8 mouse cellular contexts compared by ENCODE assay signal in the genomic region with DNA sequence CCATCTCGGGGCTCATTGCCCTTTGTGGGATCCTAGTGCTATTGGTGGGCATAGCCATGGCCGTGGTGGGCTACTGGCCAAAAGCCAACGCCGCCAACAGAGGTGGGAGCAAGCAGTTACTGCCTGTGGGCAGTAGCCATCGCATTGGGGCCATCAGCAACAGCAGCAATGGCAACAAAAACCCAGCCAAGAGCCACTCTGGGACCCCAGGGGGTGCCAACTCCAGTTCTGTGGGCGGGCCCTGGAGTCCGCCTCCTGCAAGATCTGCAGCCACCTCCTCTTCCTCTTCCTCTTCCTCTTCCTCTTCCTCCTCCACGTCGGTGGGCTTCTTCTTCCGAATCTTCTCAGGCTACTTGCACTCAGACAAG. TPM values are rescaled to one million over a fixed set of nuclear protein-coding genes. Genes with fewer than 3 reads are reported as not detected.
A peak's percentile ranks its signal among the peaks of the same experiment; 100 is the strongest.
DNase-seq lines count a peak whose midpoint lies in the region; ATAC-seq and TF ChIP-seq lines count a peak whose summit lies in the region.

No protein-coding gene starts in this region.

- H3K27ac ChIP-seq in kidney, embryonic 14.5 days (ENCODE audit: low read depth, low read length) = no peak overlapping the region
- no peak overlapping the region for H3K27ac ChIP-seq in embryonic facial prominence, embryonic 10.5 days (replicated peaks)
- no peak overlapping the region for H3K27ac ChIP-seq in forebrain, postnatal 0 days (ENCODE audit: low read depth, low read length)
- no peak overlapping the region for H3K27ac ChIP-seq in midbrain, embryonic 13.5 days

- no peak for ATAC-seq in kidney, embryonic 14.5 days (ENCODE audit: low FRiP score, low TSS enrichment)
- no peak for ATAC-seq in forebrain, postnatal 0 days
- no peak for ATAC-seq in midbrain, embryonic 13.5 days

- H3K4me3 ChIP-seq in kidney, embryonic 14.5 days (ENCODE audit: low read length) = peak overlapping the region; percentile 53
- H3K4me3 ChIP-seq in embryonic facial prominence, embryonic 10.5 days = peak overlapping the region; percentile 68
- peak overlapping the region; percentile 47 for H3K4me3 ChIP-seq in forebrain, postnatal 0 days (ENCODE audit: low read depth, low read length)
- H3K4me3 ChIP-seq in midbrain, embryonic 13.5 days (replicated peaks) = peak overlapping the region; percentile 54

- H3K4me1 ChIP-seq in kidney, embryonic 14.5 days (ENCODE audit: control insufficient read depth, insufficient read depth, low read length) = peaks cover 23% of the 10 kb centered on the region
- peaks cover 47% of the 10 kb centered on the region for H3K4me1 ChIP-seq in embryonic facial prominence, embryonic 10.5 days
- H3K4me1 ChIP-seq in forebrain, postnatal 0 days (ENCODE audit: insufficient read depth) = peaks cover 9% of the 10 kb centered on the region; the same call in 1 of the 2 replicates
- H3K4me1 ChIP-seq in midbrain, embryonic 13.5 days (replicated peaks) = peaks cover 46% of the 10 kb centered on the region

- H3K9me3 ChIP-seq in kidney, embryonic 14.5 days (ENCODE audit: control insufficient read depth, low read length) = no peaks in the 10 kb centered on the region
- no peaks in the 10 kb centered on the region for H3K9me3 ChIP-seq in embryonic facial prominence, embryonic 10.5 days
- no peaks in the 10 kb centered on the region for H3K9me3 ChIP-seq in forebrain, postnatal 0 days (ENCODE audit: low read length)
- no peaks in the 10 kb centered on the region for H3K9me3 ChIP-seq in midbrain, embryonic 13.5 days

- peak overlapping the region; percentile 96 for H3K4me2 ChIP-seq in kidney, embryonic 14.5 days (replicated peaks; ENCODE audit: low read depth, low read length)
- peak overlapping the region; percentile 96 for H3K4me2 ChIP-seq in forebrain, postnatal 0 days (ENCODE audit: low read depth)
- H3K4me2 ChIP-seq in midbrain, embryonic 13.5 days (replicated peaks) = peak overlapping the region; percentile 95

- DNase-seq in kidney, postnatal 25 days = no peak
- no peak for DNase-seq in embryonic facial prominence, embryonic 10.5 days (ENCODE audit: low spot score)
- no peak for DNase-seq in forebrain, postnatal 0 days
- DNase-seq in thymus, postnatal 14 days = no peak
- DNase-seq in adrenal gland, postnatal 25 days = no peak
- DNase-seq in spleen, postnatal 36 days (ENCODE audit: low spot score in 2 of 2) = no peak

- TF ChIP-seq CTCF in forebrain, postnatal 0 days (IDR thresholded peaks at IDR 0.05; ENCODE audit: low read depth) = no peak

- no peaks in the 10 kb centered on the region for H3K36me3 ChIP-seq in kidney, embryonic 14.5 days (ENCODE audit: control insufficient read depth, insufficient read depth, low read length)
- H3K36me3 ChIP-seq in embryonic facial prominence, embryonic 10.5 days (replicated peaks) = no peaks in the 10 kb centered on the region
- no peaks in the 10 kb centered on the region for H3K36me3 ChIP-seq in forebrain, postnatal 0 days (ENCODE audit: insufficient read depth)
- H3K36me3 ChIP-seq in midbrain, embryonic 13.5 days = no peaks in the 10 kb centered on the region

- H3K27me3 ChIP-seq in kidney, embryonic 14.5 days (ENCODE audit: control insufficient read depth, insufficient read depth, low read length) = peaks cover 57% of the 10 kb centered on the region
- H3K27me3 ChIP-seq in embryonic facial prominence, embryonic 10.5 days (replicated peaks; ENCODE audit: low read depth, poor library complexity, severe bottlenecking) = peaks cover 84% of the 10 kb centered on the region
- no peaks in the 10 kb centered on the region for H3K27me3 ChIP-seq in forebrain, postnatal 0 days (ENCODE audit: insufficient read depth, low read length)
- H3K27me3 ChIP-seq in midbrain, embryonic 13.5 days = peaks cover 39% of the 10 kb centered on the region

- H3K9ac ChIP-seq in kidney, embryonic 14.5 days (ENCODE audit: low read depth, low read length) = no peak overlapping the region
- H3K9ac ChIP-seq in forebrain, postnatal 0 days = peak overlapping the region; percentile 60; the same call in 1 of the 2 replicates
- H3K9ac ChIP-seq in midbrain, embryonic 13.5 days (replicated peaks) = peak overlapping the region; percentile 75; the same call in 1 of the 2 replicates

- WGBS in kidney, embryonic 14.5 days = 12% methylated on average over 10 of the region's 10 CpGs
- 13% methylated on average over 10 of the region's 10 CpGs for WGBS in embryonic facial prominence, embryonic 10.5 days
- WGBS in forebrain, postnatal 0 days = 18% methylated on average over 10 of the region's 10 CpGs
- WGBS in midbrain, embryonic 13.5 days = 17% methylated on average over 10 of the region's 10 CpGs

RNA-seq across cellular contexts. Expression of gene Tmem200c, which starts 14.1 kb away (rescaled TPM):
- 0.43 and 0.56 TPM in 2 replicates for polyA plus RNA-seq in kidney, embryonic 14.5 days (2014; fragmentation: Nextera tagmentation; extraction: Ambion mirVana)
- 1.5 and 1.6 TPM in 2 replicates for polyA plus RNA-seq in embryonic facial prominence, embryonic 10.5 days (2016; fragmentation: Nextera tagmentation; extraction: Ambion mirVana)
- 9.6 and 12.9 TPM in 2 replicates for total RNA-seq in forebrain, postnatal 0 days (2014; rRNA removed)
- 1.7 and 2.0 TPM in 2 replicates for polyA plus RNA-seq in forebrain, postnatal 0 days (2015; fragmentation: Nextera tagmentation; extraction: Ambion mirVana)
- polyA plus RNA-seq in midbrain, embryonic 13.5 days (2015; fragmentation: Nextera tagmentation; extraction: Ambion mirVana) = 2.0 and 2.8 TPM in 2 replicates
- total RNA-seq in adrenal gland, postnatal 25 days (2021) = 0.57 and 1.0 TPM in 2 replicates
